Mouse (Mus musculus) bone marrow, adult 2 months (tissue): ENCODE measurements around the gene Cpt1a.

ENCODE experiments used
- CTCF ChIP-seq: fragments of 200-500 bp; IDR thresholded peaks from 2 replicates; pipeline ENCODE4 v1.5.1; 2011; ENCODE audit warnings: low read length, control low read depth; ENCODE audit not compliant: control insufficient read depth, insufficient read depth
- POLR2A ChIP-seq: fragments of 200-500 bp; IDR thresholded peaks from 2 replicates; pipeline ENCODE4 v1.6.1; 2011; ENCODE audit warnings: low read depth, mild to moderate bottlenecking, control low read depth, low read length, borderline replicate concordance; ENCODE audit not compliant: control insufficient read depth

- TF ChIP-seq CTCF = no peak
- TF ChIP-seq POLR2A = no peak
These were observed 13.8 kb downstream of the Cpt1a start for GRCm38 (mm10) chr19:3335917-3336316.
